Mouse (Mus musculus) stomach, postnatal 0 days (tissue): Measurements from ENCODE around the gene Atxn7l3b. TPM values are rescaled to one million over a fixed set of nuclear protein-coding genes. Genes with fewer than 3 reads are reported as not detected.

Experiments
- ATAC-seq: fragments of 200-750 bp; cut with Nextera tagmentation; 2 replicates; pipeline ENCODE4 v1.8.0; 2017; ENCODE audit not compliant: low FRiP score, low TSS enrichment
- DNase-seq: peaks from one replicate; pipeline ENCODE4 v3.0.0-alpha.2; 2016; ENCODE audit warnings: low spot score
- H3K27ac ChIP-seq: fragments of 300-500 bp; sonication (generic); replicated peaks from 2 replicates; pipeline ENCODE4 v1.5.1; 2014; ENCODE audit warnings: mild to moderate bottlenecking, control low read depth
- H3K27me3 ChIP-seq: fragments of 300-500 bp; sonication (generic); 2 replicates; pipeline ENCODE4 v1.6.1; 2014; ENCODE audit warnings: low read length; ENCODE audit not compliant: control insufficient read depth, insufficient read depth
- H3K36me3 ChIP-seq: fragments of 300-500 bp; sonication (generic); 2 replicates; pipeline ENCODE4 v1.6.1; 2014; ENCODE audit warnings: low read length, mixed read lengths; ENCODE audit not compliant: control insufficient read depth, insufficient read depth
- H3K4me1 ChIP-seq: fragments of 300-500 bp; sonication (generic); replicated peaks from 2 replicates; pipeline ENCODE4 v1.6.1; 2014; ENCODE audit warnings: antibody characterized with exemption; ENCODE audit not compliant: control insufficient read depth, insufficient read depth
- H3K4me2 ChIP-seq: fragments of 300-500 bp; sonication (generic); replicated peaks from 2 replicates; pipeline ENCODE4 v1.6.1; 2014; ENCODE audit warnings: low read depth, mild to moderate bottlenecking, control low read depth, moderate library complexity
- H3K4me3 ChIP-seq: fragments of 300-500 bp; sonication (generic); 2 replicates; pipeline ENCODE4 v1.5.1; 2014; ENCODE audit warnings: low read depth, low read length, control low read depth
- H3K9ac ChIP-seq: fragments of 300-500 bp; sonication (generic); 2 replicates; pipeline ENCODE4 v1.6.1; 2014; ENCODE audit warnings: mild to moderate bottlenecking, low read length, control low read depth, mixed read lengths
- H3K9me3 ChIP-seq: fragments of 300-500 bp; sonication (generic); 2 replicates; pipeline ENCODE4 v1.6.1; 2016; ENCODE audit warnings: low read length; ENCODE audit not compliant: control insufficient read depth
- CTCF ChIP-seq: IDR thresholded peaks from 2 replicates; pipeline ENCODE4 v1.5.1; 2016; ENCODE audit warnings: antibody characterized with exemption, low read depth, mild to moderate bottlenecking, moderate library complexity
- EP300 ChIP-seq: optimal IDR thresholded peaks from 2 replicates; pipeline ENCODE3; 2016; ENCODE audit warnings: antibody characterized with exemption
- WGBS: fragments of 180-500 bp; shearing (Covaris S2); extraction: QIAGEN DNeasy Blood & Tissue Kit; methylation state at CpG from one replicate; pipeline ENCODE4 v1.1.7; 2014; 5-methylcytosine and 5-hydroxymethylcytosine counted together
- polyA plus RNA-seq: library from polyadenylated mRNA; unstranded; fragments of >200 nt; fragmentation: Nextera tagmentation; extraction: Ambion mirVana; gene quantifications from 2 replicates; pipeline ENCODE4 v1.2.1, GENCODE M21; 2015

Gene Atxn7l3b
- polyA plus RNA-seq, 1 experiment from 2014 or later = 148 TPM

GRCm38 (mm10) chr10:112954140-112954539 is 25.3 kb upstream of the Atxn7l3b start:
- WGBS = 63% methylated on average over 2 of the region's 2 CpGs
- TF ChIP-seq EP300 = no peak
- TF ChIP-seq CTCF = no peak
- Histone ChIP-seq H3K36me3 (no peaks in the 10 kb centered on the region), H3K27me3 (no peaks in the 10 kb centered on the region), H3K9me3 (no peaks in the 10 kb centered on the region), H3K4me2 (no peak overlapping the region), H3K27ac (no peak overlapping the region), H3K4me3 (no peak overlapping the region), H3K4me1 (no peaks in the 10 kb centered on the region), H3K9ac (no peak overlapping the region)
- no peak for ATAC-seq
- DNase-seq = no peak

GRCm38 (mm10) chr10:112948453-112948852 is 19.7 kb upstream of the Atxn7l3b start:
- ATAC-seq (no peak), DNase-seq (no peak)
- Histone ChIP-seq H3K4me3 (no peak overlapping the region), H3K4me2 (no peak overlapping the region), H3K27me3 (no peaks in the 10 kb centered on the region), H3K9me3 (no peaks in the 10 kb centered on the region), H3K36me3 (no peaks in the 10 kb centered on the region), H3K27ac (no peak overlapping the region), H3K4me1 (no peaks in the 10 kb centered on the region), H3K9ac (no peak overlapping the region)
- 78% methylated on average over 3 of the region's 3 CpGs for WGBS
- no peak for TF ChIP-seq CTCF
- TF ChIP-seq EP300 = no peak

- Histone ChIP-seq H3K4me1 (0 out of 2 replicates have a peak, but pooled peaks cover 2% of the 10 kb centered on the region), H3K27ac (peak overlapping the region; percentile 97; the same call in 1 of the 2 replicates), H3K27me3 (no peaks in the 10 kb centered on the region), H3K9me3 (no peaks in the 10 kb centered on the region), H3K36me3 (peaks cover 4% of the 10 kb centered on the region; the same call in 1 of the 2 replicates), H3K9ac (peak overlapping the region; percentile 98), H3K4me3 (peak overlapping the region; percentile 80), H3K4me2 (peak overlapping the region; percentile 84)
- no peak for DNase-seq
- ATAC-seq = no peak
- TF ChIP-seq CTCF (no peak), EP300 (no peak)
- 17% methylated on average over 9 of the region's 9 CpGs for WGBS
These were observed 418 bp upstream of the Atxn7l3b start for GRCm38 (mm10) chr10:112929222-112929615.

GRCm38 (mm10) chr10:112926961-112927360 is 1.8 kb downstream of the Atxn7l3b start:
- DNase-seq (no peak), ATAC-seq (no peak)
- Histone ChIP-seq H3K27ac (no peak overlapping the region), H3K36me3 (peaks cover 4% of the 10 kb centered on the region; the same call in 1 of the 2 replicates), H3K4me1 (0 out of 2 replicates have a peak, but pooled peaks cover 2% of the 10 kb centered on the region), H3K9ac (no peak overlapping the region), H3K4me3 (no peak overlapping the region), H3K27me3 (no peaks in the 10 kb centered on the region), H3K4me2 (0 out of 2 replicates have a peak overlapping the region, but pooled peaks have one; percentile 18), H3K9me3 (no peaks in the 10 kb centered on the region)
- TF ChIP-seq EP300 (no peak), CTCF (no peak)

- Histone ChIP-seq H3K36me3 (peaks cover 4% of the 10 kb centered on the region; the same call in 1 of the 2 replicates), H3K27me3 (no peaks in the 10 kb centered on the region), H3K4me1 (0 out of 2 replicates have a peak, but pooled peaks cover 2% of the 10 kb centered on the region), H3K4me3 (no peak overlapping the region), H3K4me2 (peak overlapping the region; percentile 20; the same call in 1 of the 2 replicates), H3K27ac (no peak overlapping the region), H3K9me3 (no peaks in the 10 kb centered on the region), H3K9ac (no peak overlapping the region)
- ATAC-seq (no peak), DNase-seq (no peak)
- 62% methylated on average over 2 of the region's 2 CpGs for WGBS
- no peak for TF ChIP-seq EP300
- no peak for TF ChIP-seq CTCF
These were observed 2.5 kb downstream of the Atxn7l3b start for GRCm38 (mm10) chr10:112926271-112926670.

- 24% methylated on average over 5 of the region's 5 CpGs for WGBS
- TF ChIP-seq EP300 = no peak
- no peak for TF ChIP-seq CTCF
- Histone ChIP-seq H3K9ac (no peak overlapping the region), H3K4me2 (no peak overlapping the region), H3K27me3 (no peaks in the 10 kb centered on the region), H3K9me3 (no peaks in the 10 kb centered on the region), H3K27ac (no peak overlapping the region), H3K36me3 (no peaks in the 10 kb centered on the region), H3K4me1 (no peaks in the 10 kb centered on the region), H3K4me3 (no peak overlapping the region)
- DNase-seq (no peak), ATAC-seq (no peak; the same call in 1 of the 2 replicates)
These were observed 12.1 kb downstream of the Atxn7l3b start for GRCm38 (mm10) chr10:112916575-112917190.
